Mouse (Mus musculus) layer of hippocampus, postnatal 36 days (tissue): ENCODE measurements at regions not wholly inside any gene's neighbourhood (a gene's known extent, or its start where the extent isn't known, plus 50 kb on each side); places are given as distances from the start of the nearest gene placed in this dataset.

Experiments
- DNase-seq, 2 experiments: peaks; one replicate each; pipeline ENCODE4 v3.0.0; 2022

- peak; percentile 66 to 71 for DNase-seq
These were observed 230.6 kb downstream of the Snx10 start for GRCm38 (mm10) chr6:51754239-51754681.

DNA sequence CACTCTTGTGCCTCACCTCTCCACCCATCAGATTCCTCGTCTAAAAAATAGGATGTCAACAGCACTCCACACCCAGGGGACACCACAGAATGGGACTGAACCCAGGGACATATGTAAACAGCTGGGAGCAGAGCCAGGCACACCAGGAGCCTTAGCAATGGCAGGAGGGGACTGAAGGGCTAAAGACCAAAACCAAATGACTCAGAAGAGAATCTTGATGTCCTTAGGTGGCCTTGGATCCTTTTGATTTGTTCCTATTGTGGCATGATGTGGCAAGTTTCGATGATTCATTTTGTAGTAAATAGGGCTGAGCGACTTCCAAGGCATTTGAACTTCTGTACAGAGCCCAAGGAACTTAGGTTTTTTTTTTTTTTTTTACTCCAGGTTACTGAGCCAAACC lies 233.4 kb downstream of the Snx10 start:
- no peak for DNase-seq

GRCm38 (mm10) chr6:51757746-51758145 lies 234.0 kb downstream of the Snx10 start:
- DNase-seq, result no peak

GRCm38 (mm10) chr6:51758781-51759180 lies 235.1 kb downstream of the Snx10 start:
- DNase-seq, result no peak

GRCm38 (mm10) chr6:51760372-51760771 lies 236.7 kb downstream of the Snx10 start:
- no peak for DNase-seq

DNA sequence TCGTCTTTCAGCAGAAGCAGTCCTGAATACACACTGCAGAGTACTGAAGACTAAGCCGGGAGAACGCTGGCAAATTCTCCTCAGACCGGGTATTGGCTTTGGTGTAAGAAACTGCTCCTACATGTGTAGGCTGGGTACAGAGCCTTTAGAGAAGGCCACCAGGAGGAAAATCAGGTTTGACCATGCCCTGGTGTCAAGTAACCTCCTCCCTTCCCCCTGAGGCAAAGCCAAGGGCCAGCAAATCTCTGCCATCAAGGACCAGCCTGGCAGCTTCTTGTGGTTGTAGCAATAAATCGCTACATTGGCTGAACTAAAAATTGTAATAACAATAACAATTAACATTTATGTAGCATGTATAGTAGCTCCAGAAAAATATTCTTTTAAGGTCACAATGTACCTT lies 237.8 kb downstream of the Snx10 start:
- no peak for DNase-seq

DNA sequence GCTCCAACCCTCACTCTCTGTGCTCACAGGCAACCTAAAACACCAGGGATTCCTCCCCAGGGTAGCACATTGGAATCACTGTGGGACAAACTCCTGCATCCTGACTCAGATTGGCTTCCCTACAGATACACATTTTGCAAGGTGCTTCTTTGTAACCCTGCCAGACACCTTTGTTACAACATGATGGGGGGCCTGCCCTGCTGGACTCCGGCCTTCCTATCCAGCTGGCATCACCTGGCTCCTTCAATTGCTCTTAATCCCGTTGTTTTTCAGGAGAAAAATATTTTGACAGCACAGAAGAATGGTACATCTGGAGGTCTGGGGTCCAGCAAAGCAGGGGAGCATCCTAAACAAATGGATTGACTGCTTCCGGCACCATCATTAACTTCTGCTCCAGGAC lies 242.8 kb downstream of the Snx10 start:
- no peak for DNase-seq

DNA sequence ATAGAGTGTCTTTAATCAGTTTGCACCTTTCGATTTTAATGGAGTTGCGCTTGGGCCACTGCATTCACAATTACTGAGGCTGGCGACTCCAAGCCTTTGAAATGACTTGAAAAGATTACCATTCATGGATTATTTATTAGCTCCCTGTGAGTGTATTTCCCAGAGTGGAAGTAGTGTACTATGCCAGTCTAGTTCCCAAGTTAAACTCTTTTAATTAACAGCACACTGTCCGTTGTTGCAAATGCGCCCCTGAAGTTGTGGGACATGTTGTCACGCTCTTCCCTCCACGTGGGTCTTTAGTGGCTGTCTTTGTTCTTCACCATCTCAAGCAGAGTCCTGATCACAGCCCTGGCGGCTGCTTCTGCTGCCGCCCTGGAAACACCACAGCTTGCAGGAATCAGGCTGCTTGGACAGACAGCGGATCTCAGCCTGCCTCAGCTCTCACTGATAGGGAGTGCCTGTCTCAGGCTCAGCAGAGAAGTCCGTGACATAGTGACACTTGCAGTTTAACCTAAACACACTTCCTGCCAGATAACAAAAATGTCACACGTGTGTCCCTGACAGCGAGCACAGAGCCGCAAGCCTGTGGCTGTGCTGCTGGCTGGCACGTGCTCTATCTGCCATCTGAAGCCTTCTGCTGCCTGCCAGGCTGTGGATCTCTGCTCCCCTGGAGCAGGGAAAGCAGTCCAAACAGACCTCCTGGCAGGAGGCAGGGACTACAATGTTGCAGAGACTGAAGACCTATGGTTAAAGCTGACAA lies 244.1 kb downstream of the Snx10 start:
- peak; percentile 39 to 50 for DNase-seq

DNA sequence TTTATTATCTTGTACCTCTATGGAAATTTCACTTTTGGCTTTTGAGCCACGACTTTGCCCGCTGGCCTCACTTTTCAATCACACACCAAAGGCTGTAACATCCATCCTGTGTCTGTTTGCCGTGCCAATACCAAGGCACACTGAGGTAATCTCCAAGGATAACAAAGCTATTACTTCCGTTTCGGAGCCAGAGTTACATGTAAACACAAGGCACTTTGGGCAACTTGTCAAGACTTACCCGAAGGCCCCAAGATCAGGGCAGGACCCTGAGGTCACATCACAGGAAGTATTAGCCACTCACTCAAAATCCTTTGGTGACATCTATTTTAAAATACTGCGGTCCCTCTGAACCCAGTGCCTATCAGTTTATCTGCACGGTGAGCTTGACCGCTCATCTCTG lies 241.3 kb downstream of the Skap2 start:
- DNase-seq, result no peak

DNA sequence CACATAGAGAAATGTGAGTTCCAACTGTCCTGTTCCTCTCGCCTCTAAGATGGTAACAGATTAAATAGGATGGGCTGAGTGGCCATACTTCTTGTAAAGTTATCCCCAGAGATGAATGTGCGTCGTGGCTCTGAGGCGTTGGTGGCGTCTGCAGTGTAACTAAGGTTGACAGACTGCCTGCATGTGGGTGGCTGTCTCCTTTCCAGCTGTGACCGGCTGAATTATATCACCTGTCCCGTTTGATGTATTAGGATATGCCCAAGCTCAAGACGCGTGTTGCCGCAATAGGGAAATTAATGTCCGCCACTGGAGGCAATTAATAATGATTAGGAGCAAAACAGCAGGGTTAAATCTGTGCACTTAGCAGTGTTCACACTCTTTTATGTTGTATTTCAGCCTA lies 240.9 kb downstream of the Skap2 start:
- DNase-seq, result no peak

- DNase-seq, result no peak
These were observed 237.6 kb downstream of the Skap2 start for GRCm38 (mm10) chr6:51774771-51775170.

GRCm38 (mm10) chr6:51785615-51786014 lies 226.7 kb downstream of the Skap2 start:
- DNase-seq, result no peak

- no peak for DNase-seq
These were observed 225.5 kb downstream of the Skap2 start for GRCm38 (mm10) chr6:51786836-51787235.

GRCm38 (mm10) chr6:51788156-51788555 lies 224.2 kb downstream of the Skap2 start:
- no peak for DNase-seq

DNA sequence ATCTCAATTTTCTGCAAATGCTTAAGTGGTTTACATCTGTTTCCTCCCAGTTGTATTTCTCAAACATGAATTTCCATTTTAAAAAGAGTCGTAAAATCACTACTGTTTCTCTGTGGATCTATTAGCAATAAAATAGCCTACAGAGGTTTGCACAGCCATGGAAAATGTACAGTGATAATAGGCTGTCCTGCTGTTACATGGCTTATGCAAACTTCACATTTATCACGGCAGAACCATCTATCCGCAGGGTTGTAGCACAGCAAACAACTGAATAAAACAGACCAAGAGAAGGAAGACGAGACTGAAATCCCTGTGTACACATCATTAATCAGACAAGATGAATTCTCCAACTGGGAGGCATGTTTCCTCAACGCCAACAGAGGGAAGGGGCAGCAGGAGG lies 222.1 kb downstream of the Skap2 start:
- DNase-seq, result no peak

GRCm38 (mm10) chr6:51790693-51791092 lies 221.7 kb downstream of the Skap2 start:
- no peak for DNase-seq

DNA sequence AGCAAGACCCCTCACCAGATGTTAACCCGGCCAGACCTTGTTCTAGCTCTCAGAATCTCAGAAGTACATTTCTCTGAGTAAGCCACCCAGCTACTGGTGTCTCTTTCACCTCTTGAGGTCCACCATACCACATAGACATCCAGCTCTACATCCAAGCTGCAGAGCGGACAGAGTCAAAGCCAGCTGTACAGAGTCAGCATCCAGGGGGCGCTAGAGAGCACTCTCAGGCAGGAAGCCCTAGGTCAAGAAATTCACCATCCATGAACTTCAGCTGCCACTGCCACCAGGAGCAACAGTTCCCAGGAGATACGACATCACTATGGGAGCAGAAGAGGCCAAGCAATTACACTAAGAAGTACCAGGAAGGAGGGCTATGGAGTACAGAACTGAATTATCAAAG lies 217.0 kb downstream of the Skap2 start:
- no peak for DNase-seq

DNA sequence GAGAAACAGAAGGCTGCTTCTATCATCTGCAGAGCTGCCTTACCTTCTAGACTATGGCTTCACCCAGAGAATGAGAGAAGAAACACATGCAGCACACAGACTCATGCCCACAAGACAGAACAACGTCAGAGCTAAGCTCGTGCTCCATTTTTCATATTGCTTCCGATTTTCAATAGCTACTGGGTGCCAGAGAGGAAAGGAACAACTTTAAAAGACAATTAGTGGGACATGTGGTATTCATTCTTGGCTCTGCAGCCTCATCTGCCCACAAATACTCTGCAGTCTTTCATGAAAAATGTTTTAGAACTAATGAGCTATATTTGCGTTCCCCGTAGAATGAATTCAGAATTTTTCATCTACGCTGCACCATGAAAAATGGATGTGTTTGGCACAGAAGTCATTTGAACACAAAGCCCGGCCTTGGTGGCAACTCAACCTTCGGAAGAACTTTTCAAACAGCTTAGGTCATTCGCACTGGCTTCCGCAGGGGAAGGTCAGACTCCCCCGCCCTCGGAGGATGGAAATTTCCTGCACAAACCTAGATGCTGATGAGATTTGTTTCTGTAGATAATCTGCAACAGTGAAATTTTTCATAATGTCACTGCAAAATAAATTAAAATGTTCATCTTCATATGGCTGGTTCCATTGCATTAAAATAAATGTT lies 213.6 kb downstream of the Skap2 start:
- peak; percentile 16 to 41 for DNase-seq

DNA sequence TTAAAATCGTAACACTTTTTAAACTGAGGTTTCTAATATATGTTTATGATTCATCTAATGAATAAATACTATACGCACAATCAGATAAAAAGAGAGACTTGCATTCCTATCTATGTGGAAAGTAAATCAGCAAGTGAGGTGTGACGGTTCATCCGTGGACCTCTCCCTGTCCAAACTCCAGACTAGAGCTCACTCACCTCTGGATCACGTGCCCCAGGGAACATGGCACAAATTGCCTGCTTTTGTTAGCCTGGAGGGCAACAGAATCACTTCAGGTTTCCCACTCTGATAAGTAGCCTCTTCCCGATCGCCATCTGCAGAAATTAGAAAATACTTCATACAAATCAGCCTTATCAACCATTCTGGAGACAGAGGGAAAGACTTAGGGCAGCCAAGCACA lies 206.7 kb downstream of the Skap2 start:
- DNase-seq, result no peak
